Mouse (Mus musculus) heart, embryonic 15.5 days (tissue): ENCODE results near the gene Tedc1. TPM values are rescaled to one million over a fixed set of nuclear protein-coding genes. Genes with fewer than 3 reads are reported as not detected.

Experiments used
- ATAC-seq: fragments of 200-750 bp; cut with Nextera tagmentation; replicated peaks from 2 replicates; pipeline ENCODE4 v1.8.0; 2017; ENCODE audit warnings: low read depth, moderate TSS enrichment; ENCODE audit not compliant: insufficient number of reproducible peaks, insufficient read depth, low FRiP score
- H3K27ac ChIP-seq: fragments of 300-500 bp; sonication (generic); 2 replicates; pipeline ENCODE4 v1.5.1; 2015; ENCODE audit warnings: mild to moderate bottlenecking, inconsistent platforms
- H3K27me3 ChIP-seq: fragments of 300-500 bp; sonication (generic); 2 replicates; pipeline ENCODE4 v1.6.1; 2015; ENCODE audit warnings: inconsistent platforms
- H3K36me3 ChIP-seq: fragments of 300-500 bp; sonication (generic); 2 replicates; pipeline ENCODE4 v1.6.1; 2015; ENCODE audit warnings: mild to moderate bottlenecking, inconsistent platforms
- H3K4me1 ChIP-seq: fragments of 300-500 bp; sonication (generic); replicated peaks from 2 replicates; pipeline ENCODE4 v1.6.1; 2015; ENCODE audit warnings: inconsistent platforms
- H3K4me2 ChIP-seq: fragments of 300-500 bp; sonication (generic); 2 replicates; pipeline ENCODE4 v1.6.1; 2015; ENCODE audit warnings: inconsistent platforms, mild to moderate bottlenecking, moderate library complexity
- H3K4me3 ChIP-seq: fragments of 300-500 bp; sonication (generic); 2 replicates; pipeline ENCODE4 v1.5.1; 2015; ENCODE audit warnings: mild to moderate bottlenecking, inconsistent platforms
- H3K9ac ChIP-seq: fragments of 300-500 bp; sonication (generic); 2 replicates; pipeline ENCODE4 v1.6.1; 2015; ENCODE audit warnings: mild to moderate bottlenecking, inconsistent platforms
- H3K9me3 ChIP-seq: fragments of 300-500 bp; sonication (generic); replicated peaks from 2 replicates; pipeline ENCODE4 v1.6.1; 2016; ENCODE audit warnings: inconsistent platforms
- WGBS: fragments of 180-500 bp; shearing (Covaris S2); methylation state at CpG from one replicate; pipeline ENCODE4 v1.1.7; 2015; ENCODE audit warnings: mixed read lengths; 5-methylcytosine and 5-hydroxymethylcytosine counted together
- polyA plus RNA-seq: library from polyadenylated mRNA; unstranded; fragments of >200 nt; fragmentation: Nextera tagmentation; extraction: Ambion mirVana; gene quantifications from 2 replicates; pipeline ENCODE4 v1.2.1, GENCODE M21; 2015

Tedc1 gene
- polyA plus RNA-seq, result 15.4 and 31.7 TPM in 2 replicates

GRCm38 (mm10) chr12:113155887-113156539 is at the start of gene Tedc1:
Gene Tedc1 (plus strand): TSS chr12:113156421.
- under 1% methylated on average over 46 of the region's 46 CpGs for WGBS

DNA sequence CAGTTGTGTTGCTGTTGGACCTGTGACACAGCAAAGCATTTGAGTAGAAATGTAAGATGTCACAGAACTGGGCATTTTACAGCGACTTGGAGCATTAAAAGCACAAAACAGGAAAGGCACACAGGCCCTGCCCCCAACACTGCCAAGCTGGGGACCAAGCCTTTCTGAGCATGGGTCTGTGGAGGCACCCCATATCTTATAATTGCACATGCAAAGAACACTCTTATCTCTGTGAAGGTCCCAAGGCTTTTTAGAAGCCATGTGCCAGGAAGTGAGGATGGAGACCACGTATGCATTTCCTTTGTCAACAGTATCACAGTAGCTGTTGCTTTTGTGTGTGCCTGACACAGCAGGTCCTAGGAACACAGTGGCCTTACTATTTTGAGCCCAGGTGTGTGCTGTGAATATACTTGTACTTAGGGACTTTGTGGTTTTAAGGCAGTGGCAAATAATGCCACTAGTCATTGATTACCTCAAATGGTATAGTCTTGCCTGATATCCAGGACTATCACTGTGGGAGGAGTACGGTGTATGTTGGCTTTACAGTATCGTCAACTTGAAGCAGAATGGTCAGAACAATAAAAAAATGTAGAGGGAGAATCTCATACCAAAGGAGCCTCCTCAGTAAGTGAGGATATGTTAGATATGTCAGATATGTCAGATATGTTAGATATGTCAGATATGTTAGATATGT is 48.6 kb upstream of the Tedc1 start:
- Histone ChIP-seq H3K4me2 (no peak overlapping the region), H3K36me3 (peaks cover 1% of the 10 kb centered on the region; the same call in 1 of the 2 replicates), H3K4me3 (no peak overlapping the region), H3K27me3 (no peaks in the 10 kb centered on the region), H3K9ac (no peak overlapping the region), H3K4me1 (peaks cover 43% of the 10 kb centered on the region), H3K9me3 (no peaks in the 10 kb centered on the region), H3K27ac (no peak overlapping the region)
- ATAC-seq, result no peak
- WGBS, result 63% methylated on average over 4 of the region's 4 CpGs

More at GRCm38 (mm10) chr12:113155887-113156539, at the start of gene Tedc1:
- peak within 1 kb of the TSS; percentile 69 for H3K4me3 ChIP-seq
- H3K27me3 ChIP-seq, result no peaks in the 10 kb centered on the region
- H3K9ac ChIP-seq, result peak within 1 kb of the TSS; percentile 61
- peak within 1 kb of the TSS; percentile 90 for H3K4me2 ChIP-seq
- peaks cover 51% of the 10 kb centered on the region for H3K4me1 ChIP-seq
- no peaks in the 10 kb centered on the region; the same call in 1 of the 2 replicates for H3K36me3 ChIP-seq
- H3K9me3 ChIP-seq, result no peaks in the 10 kb centered on the region
- ATAC-seq, result peak; percentile 93
- peak within 1 kb of the TSS; percentile 90 for H3K27ac ChIP-seq

DNA sequence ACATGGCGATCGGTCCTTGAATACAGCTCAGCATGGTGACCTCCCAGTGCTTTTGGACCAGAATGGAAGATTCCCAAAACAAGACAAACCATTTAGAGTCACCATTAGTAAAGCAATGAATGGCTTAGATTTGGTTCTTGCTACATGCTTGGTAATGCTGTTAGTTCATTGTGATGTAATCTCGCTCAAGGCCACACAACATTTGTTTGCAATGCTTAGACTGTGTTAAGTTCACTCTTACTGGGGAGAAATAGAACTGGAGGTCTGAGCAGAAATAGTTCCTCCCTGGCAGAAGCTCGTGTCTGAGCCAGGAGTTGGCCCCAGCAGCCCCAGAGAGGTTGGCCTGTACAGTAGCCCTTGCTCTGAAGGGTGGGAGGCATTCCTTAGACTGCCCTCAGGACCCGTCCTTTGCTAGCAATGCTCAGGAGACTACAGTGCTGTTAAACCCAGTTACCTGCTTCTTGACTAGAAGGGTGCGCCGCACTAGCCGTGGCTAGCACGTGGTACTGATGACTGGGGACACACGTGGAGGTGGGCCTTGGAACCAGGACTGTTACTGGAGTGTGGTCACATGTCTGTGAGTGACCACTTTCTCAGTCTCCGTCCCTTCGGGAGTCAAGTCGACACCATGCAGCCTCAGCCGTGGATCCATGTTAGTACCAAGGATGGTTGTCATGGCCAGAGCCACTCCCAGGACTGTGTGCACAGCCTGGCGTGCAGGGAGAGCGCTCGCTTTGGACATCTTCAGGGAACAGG is 47.5 kb upstream of the Tedc1 start:
- no peak overlapping the region for H3K4me2 ChIP-seq
- no peak overlapping the region for H3K27ac ChIP-seq
- no peak for ATAC-seq
- H3K36me3 ChIP-seq, result peaks cover 8% of the 10 kb centered on the region; the same call in 1 of the 2 replicates
- H3K9me3 ChIP-seq, result no peaks in the 10 kb centered on the region
- H3K4me1 ChIP-seq, result peaks cover 34% of the 10 kb centered on the region
- no peak overlapping the region for H3K9ac ChIP-seq
- H3K4me3 ChIP-seq, result no peak overlapping the region
- H3K27me3 ChIP-seq, result no peaks in the 10 kb centered on the region
- 76% methylated on average over 17 of the region's 17 CpGs for WGBS

- Histone ChIP-seq H3K27me3 (no peaks in the 10 kb centered on the region), H3K36me3 (peaks cover 15% of the 10 kb centered on the region), H3K4me1 (peaks cover 27% of the 10 kb centered on the region), H3K4me3 (no peak overlapping the region), H3K9me3 (no peaks in the 10 kb centered on the region), H3K9ac (no peak overlapping the region), H3K4me2 (no peak overlapping the region), H3K27ac (no peak overlapping the region)
- WGBS, result 87% methylated on average over 10 of the region's 10 CpGs
- no peak for ATAC-seq
Measured at GRCm38 (mm10) chr12:113109801-113110200, 46.4 kb upstream of the Tedc1 start.

DNA sequence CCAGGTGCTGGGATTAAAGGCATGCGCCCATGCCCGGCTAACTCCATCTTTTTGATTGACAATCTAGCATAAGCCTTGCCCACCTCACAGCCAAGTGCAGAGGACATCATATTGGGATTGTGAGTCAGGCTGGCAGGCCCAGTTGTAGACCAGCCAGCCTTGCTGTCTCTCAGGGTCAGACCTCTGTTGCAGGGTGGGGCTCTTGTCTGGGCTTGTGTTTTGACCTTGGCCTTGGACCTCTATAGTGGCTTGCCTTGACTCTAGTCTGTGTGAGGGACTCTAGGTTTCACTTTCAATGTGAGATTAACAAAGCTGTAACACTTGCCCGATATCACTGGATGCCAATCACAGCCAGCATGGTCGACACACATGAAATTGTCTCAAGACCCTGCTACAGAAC is 42.1 kb upstream of the Tedc1 start:
- Histone ChIP-seq H3K36me3 (peaks cover 49% of the 10 kb centered on the region), H3K9me3 (no peaks in the 10 kb centered on the region)

DNA sequence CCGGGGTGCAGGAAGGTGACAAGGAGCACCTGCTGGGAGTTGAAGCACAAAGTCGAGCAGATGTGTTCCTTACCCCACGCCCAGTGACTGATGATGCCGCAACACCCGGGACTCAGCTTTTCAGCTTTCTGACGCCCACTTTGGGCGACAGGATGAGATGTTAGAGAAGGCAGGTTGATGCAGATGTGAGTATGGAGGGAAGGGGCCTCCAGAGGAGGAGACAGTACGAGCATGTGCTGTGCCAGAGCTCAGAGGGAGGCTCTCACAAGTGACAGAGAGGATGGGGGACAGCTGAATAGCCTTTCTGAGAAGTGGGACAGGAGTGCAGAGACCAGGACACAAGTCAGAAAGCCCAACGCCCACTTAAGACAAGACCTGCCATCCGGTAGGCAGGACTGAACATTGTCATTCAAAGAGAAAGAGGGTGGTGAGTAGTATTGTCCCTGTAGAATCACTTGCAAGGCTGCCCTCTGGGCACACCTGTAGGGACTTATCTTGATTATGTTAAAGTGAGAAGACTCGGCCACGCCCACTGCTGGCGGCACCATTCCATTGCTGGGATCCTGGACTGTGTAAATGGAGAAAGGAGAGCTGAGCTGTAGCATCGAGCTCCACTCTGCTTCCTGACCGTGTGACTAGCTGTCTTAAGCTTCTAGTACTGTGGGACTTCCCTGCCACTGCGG is 41.2 kb upstream of the Tedc1 start:
- H3K9ac ChIP-seq, result no peak overlapping the region
- no peak overlapping the region for H3K4me3 ChIP-seq
- no peak overlapping the region for H3K27ac ChIP-seq
- H3K36me3 ChIP-seq, result peaks cover 50% of the 10 kb centered on the region
- no peaks in the 10 kb centered on the region for H3K9me3 ChIP-seq
- no peak for ATAC-seq
- WGBS, result 78% methylated on average over 16 of the region's 16 CpGs
- H3K27me3 ChIP-seq, result no peaks in the 10 kb centered on the region
- H3K4me2 ChIP-seq, result no peak overlapping the region
- H3K4me1 ChIP-seq, result peaks cover 19% of the 10 kb centered on the region

More for the DNA sequence above, 42.1 kb upstream of the Tedc1 start:
- no peak overlapping the region for H3K9ac ChIP-seq
- WGBS, result 82% methylated on average over 4 of the region's 4 CpGs
- peaks cover 12% of the 10 kb centered on the region; the same call in 1 of the 2 replicates for H3K4me1 ChIP-seq
- no peak overlapping the region for H3K4me2 ChIP-seq
- ATAC-seq, result no peak
- no peak overlapping the region for H3K27ac ChIP-seq
- no peaks in the 10 kb centered on the region for H3K27me3 ChIP-seq
- no peak overlapping the region for H3K4me3 ChIP-seq

DNA sequence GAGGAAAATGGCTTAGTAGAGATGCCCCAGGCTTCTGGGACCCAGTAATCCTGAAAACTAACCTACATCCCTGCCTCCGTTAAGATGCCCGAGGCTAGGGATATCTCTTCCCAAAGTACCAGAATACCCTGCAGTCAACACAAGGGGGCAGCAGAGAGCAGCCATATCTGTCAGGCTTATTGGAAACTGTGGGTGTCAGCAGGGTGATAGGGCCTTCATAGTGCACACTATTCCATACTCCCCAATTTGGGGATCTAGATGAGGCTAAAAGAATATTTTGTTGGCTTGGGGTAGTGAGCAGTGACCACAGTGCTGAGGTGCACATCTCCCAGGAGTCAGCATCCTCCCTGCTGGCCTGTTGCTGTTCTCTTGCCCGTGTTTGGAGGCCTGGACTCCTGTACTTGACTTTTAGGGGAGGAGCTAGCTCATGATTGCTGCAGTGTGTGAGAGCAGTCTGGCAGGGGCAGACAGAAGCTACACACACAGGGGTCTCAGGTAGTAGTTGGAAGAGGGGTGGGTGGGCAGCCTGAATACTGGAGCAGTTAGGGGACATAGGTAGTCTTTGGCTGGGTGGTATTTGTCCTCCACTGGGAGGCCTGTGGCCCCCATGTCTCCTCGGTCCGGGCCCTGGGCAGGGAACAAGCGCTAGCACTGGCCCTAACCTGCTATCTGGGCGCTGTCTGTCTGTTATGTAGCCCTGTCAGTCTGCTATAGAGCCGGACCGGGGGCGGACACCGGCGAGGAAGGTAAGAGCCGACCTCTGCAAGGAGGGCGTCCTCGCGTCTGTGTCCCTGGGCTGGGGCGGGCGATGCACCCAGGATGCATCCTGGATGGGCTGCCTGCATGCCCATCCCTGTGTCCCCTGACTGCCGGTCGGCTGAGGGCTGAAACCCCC is 36.5 kb upstream of the Tedc1 start:
- Histone ChIP-seq H3K27me3 (no peaks in the 10 kb centered on the region), H3K4me2 (no peak overlapping the region), H3K4me1 (peaks cover 21% of the 10 kb centered on the region), H3K4me3 (no peak overlapping the region), H3K9me3 (no peaks in the 10 kb centered on the region), H3K36me3 (peaks cover 77% of the 10 kb centered on the region), H3K9ac (no peak overlapping the region), H3K27ac (peak overlapping the region; percentile 51)
- ATAC-seq, result peak; percentile 58; the same call in 1 of the 2 replicates
- 85% methylated on average over 20 of the region's 20 CpGs for WGBS

DNA sequence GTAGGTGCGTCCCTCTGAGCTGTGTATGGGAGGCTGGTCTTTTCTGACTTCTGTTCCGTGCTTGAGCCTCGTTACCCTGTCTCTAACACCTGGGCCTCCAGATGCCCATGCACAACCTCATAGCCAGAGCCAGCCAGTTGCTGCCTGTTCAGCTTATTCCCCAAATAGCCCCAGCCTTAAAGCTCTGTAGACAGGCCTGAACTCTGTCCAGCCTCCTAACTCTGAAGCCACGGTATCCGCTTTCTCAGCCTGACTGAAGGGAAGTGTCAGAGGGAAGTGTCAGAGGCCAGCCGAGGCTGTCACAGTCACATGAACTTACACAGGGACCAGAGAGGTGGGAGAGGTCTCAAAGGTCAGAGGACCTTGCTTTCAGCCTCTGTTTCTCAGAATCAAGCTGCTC is 31.5 kb upstream of the Tedc1 start:
- Histone ChIP-seq H3K4me2 (no peak overlapping the region), H3K9me3 (no peaks in the 10 kb centered on the region), H3K4me3 (no peak overlapping the region), H3K9ac (no peak overlapping the region), H3K27ac (0 out of 2 replicates have a peak overlapping the region, but pooled peaks have one; percentile 1), H3K36me3 (peaks cover 80% of the 10 kb centered on the region), H3K4me1 (peaks cover 14% of the 10 kb centered on the region), H3K27me3 (no peaks in the 10 kb centered on the region)
- 58% methylated on average over 6 of the region's 6 CpGs for WGBS
- no peak for ATAC-seq

DNA sequence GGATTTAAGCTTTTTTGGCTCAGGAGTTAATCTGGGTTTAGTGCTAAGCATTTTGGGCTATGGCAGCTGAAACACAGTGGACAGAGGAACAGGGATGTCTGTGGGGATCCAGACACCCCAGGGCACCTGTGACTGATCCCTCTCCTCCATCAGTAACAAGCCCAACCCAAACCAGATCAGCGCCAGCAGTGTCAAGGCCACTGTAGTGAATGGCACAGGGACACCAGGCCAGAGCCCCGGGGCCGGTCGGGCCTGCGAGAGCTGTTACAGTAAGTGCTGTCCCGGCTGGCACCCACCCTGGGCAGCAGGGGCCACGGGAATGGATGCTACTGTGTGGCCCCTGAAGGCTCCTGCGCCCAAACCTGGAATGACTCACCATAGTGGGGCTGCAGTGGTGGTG is 25.5 kb upstream of the Tedc1 start:
- Histone ChIP-seq H3K9me3 (no peaks in the 10 kb centered on the region), H3K4me3 (no peak overlapping the region), H3K9ac (no peak overlapping the region), H3K27ac (no peak overlapping the region), H3K4me1 (peaks cover 42% of the 10 kb centered on the region), H3K36me3 (peaks cover 78% of the 10 kb centered on the region), H3K4me2 (no peak overlapping the region), H3K27me3 (no peaks in the 10 kb centered on the region)
- no peak for ATAC-seq
- WGBS, result 95% methylated on average over 8 of the region's 8 CpGs

DNA sequence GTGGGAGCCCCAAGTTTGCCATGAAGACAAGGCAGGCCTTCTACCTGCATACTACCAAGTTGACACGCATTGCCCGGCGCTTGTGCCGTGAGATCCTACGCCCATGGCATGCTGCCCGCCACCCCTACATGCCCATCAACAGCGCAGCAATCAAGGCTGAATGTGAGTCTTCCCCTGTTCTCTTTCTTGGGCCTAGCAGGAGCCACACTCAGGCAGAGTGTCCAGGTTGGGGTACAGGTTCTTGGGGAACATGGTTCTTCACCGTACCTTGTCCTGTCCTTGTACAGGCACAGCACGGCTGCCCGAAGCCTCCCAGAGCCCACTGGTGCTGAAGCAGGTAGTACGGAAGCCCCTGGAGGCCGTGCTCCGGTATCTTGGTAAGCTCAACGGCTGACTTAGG is 24.6 kb upstream of the Tedc1 start:
- Histone ChIP-seq H3K4me3 (no peak overlapping the region), H3K36me3 (peaks cover 79% of the 10 kb centered on the region), H3K9me3 (no peaks in the 10 kb centered on the region), H3K4me1 (peaks cover 50% of the 10 kb centered on the region), H3K4me2 (no peak overlapping the region), H3K27ac (peak overlapping the region; percentile 93), H3K27me3 (no peaks in the 10 kb centered on the region), H3K9ac (no peak overlapping the region)
- ATAC-seq, result no peak
- WGBS, result 93% methylated on average over 14 of the region's 14 CpGs
